Mouse (Mus musculus) G1E (cell line): ENCODE results near the gene Stpg3.

ENCODE experiments used
- CTCF ChIP-seq: IDR thresholded peaks from 2 replicates; pipeline ENCODE4 v1.5.1; 2012; ENCODE audit warnings: low read depth, low read length, inconsistent platforms, mixed read lengths
- GATA1 ChIP-seq: IDR thresholded peaks from 2 replicates; pipeline ENCODE4 v1.6.1; 2012; ENCODE audit warnings: borderline replicate concordance, low read length, inconsistent platforms, mixed read lengths
- POLR2AphosphoS5 ChIP-seq: IDR thresholded peaks from 2 replicates; pipeline ENCODE4 v1.6.1; 2012; ENCODE audit warnings: low read depth, low read length, inconsistent platforms; ENCODE audit not compliant: insufficient replicate concordance
- TAL1 ChIP-seq: conservative IDR thresholded peaks from 2 replicates; pipeline ENCODE4 v1.6.1; 2012; ENCODE audit warnings: low read depth, low read length, inconsistent platforms, mixed read lengths

GRCm38 (mm10) chr2:25241438-25241775 lies 27.0 kb upstream of the Stpg3 start:
- TF ChIP-seq CTCF: no peak
- TF ChIP-seq TAL1: no peak
- no peak for TF ChIP-seq POLR2AphosphoS5
- TF ChIP-seq GATA1: no peak
